Mouse (Mus musculus): ENCODE results near the gene Nt5dc2.

DNA sequence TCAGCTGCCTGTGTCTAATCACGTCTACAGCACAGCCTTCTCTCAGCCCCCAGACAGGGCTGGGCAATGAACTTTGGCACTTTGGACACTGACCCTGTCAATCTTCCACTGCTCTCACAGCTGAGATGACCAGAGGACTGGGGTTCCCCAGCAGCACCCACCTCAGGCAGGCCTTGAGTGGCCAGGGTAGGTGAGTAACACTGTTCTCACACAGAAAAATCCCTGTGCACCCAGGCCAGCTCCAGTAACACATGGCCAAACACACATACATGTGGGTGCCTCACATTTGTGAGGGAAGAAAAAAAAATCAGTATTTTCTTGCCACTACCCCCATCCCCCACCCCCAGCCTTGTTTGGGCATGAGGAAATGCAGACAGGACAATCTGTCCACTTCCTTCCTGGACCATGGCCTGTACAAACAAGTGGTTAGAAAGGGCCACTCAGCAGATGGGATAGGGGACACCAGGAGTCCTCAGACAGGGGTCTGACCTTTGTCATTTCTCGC, 52.0 kb downstream of the Nt5dc2 start:
- TF ChIP-seq CTCF (IDR thresholded peaks at IDR 0.05; ENCODE audit: low read depth) (no peak), EP300 (IDR thresholded peaks at IDR 0.05; ENCODE audit: low read depth) (peak; percentile 78; the same call in 1 of the 2 replicates)

Measured in liver, postnatal 0 days (tissue).